Mouse (Mus musculus): ENCODE measurements around the gene Prrt3. TPM values are rescaled to one million over a fixed set of nuclear protein-coding genes. Genes with fewer than 3 reads are reported as not detected.

Prrt3 gene
- total RNA-seq (2015) (0.09 TPM in 1 of 2 replicates, not detected in the other), total RNA-seq (2017) (not detected in 2 replicates)

GRCm38 (mm10) chr6:113501388-113502084 is at the start of gene Prrt3:
Gene Prrt3 (minus strand): TSS chr6:113501931.
- no peak for ATAC-seq (ENCODE audit: poor library complexity, severe bottlenecking)

GRCm38 (mm10) chr6:113543906-113544481 is 42.3 kb upstream of the Prrt3 start:
- ATAC-seq (ENCODE audit: poor library complexity, severe bottlenecking), result no peak

- ATAC-seq (ENCODE audit: poor library complexity, severe bottlenecking), result no peak
Observed at GRCm38 (mm10) chr6:113541610-113542009, 39.9 kb upstream of the Prrt3 start.

- ATAC-seq (ENCODE audit: poor library complexity, severe bottlenecking), result no peak
Observed at GRCm38 (mm10) chr6:113534886-113535285, 33.2 kb upstream of the Prrt3 start.

- no peak for ATAC-seq (ENCODE audit: poor library complexity, severe bottlenecking)
Observed at GRCm38 (mm10) chr6:113531840-113532404, 30.2 kb upstream of the Prrt3 start.

GRCm38 (mm10) chr6:113530932-113531839 is 29.5 kb upstream of the Prrt3 start, which contains the start of the genes Emc3 and Fancd2:
Gene Emc3 (minus strand): TSS chr6:113531652.
Gene Fancd2 (plus strand): TSS chr6:113531682.
- ATAC-seq (ENCODE audit: poor library complexity, severe bottlenecking), result peak; percentile 99

- ATAC-seq (ENCODE audit: poor library complexity, severe bottlenecking), result no peak
Observed at GRCm38 (mm10) chr6:113523420-113523819, 21.7 kb upstream of the Prrt3 start.

GRCm38 (mm10) chr6:113522310-113522709 is 20.6 kb upstream of the Prrt3 start:
- ATAC-seq (ENCODE audit: poor library complexity, severe bottlenecking), result no peak

- peak; percentile 66 for ATAC-seq (ENCODE audit: poor library complexity, severe bottlenecking)
Observed at GRCm38 (mm10) chr6:113517434-113518080, 15.8 kb upstream of the Prrt3 start.

GRCm38 (mm10) chr6:113514600-113514999 is 12.9 kb upstream of the Prrt3 start:
- no peak for ATAC-seq (ENCODE audit: poor library complexity, severe bottlenecking)

- ATAC-seq (ENCODE audit: poor library complexity, severe bottlenecking), result no peak
Observed at GRCm38 (mm10) chr6:113513944-113514343, 12.2 kb upstream of the Prrt3 start.

GRCm38 (mm10) chr6:113508947-113509280 is 7.2 kb upstream of the Prrt3 start:
- no peak for ATAC-seq (ENCODE audit: poor library complexity, severe bottlenecking)

- ATAC-seq (ENCODE audit: poor library complexity, severe bottlenecking), result no peak
Observed at GRCm38 (mm10) chr6:113508272-113508946, 6.7 kb upstream of the Prrt3 start.

- ATAC-seq (ENCODE audit: poor library complexity, severe bottlenecking), result no peak
Observed at GRCm38 (mm10) chr6:113507130-113507529, 5.4 kb upstream of the Prrt3 start.

GRCm38 (mm10) chr6:113505689-113506088 is 4.0 kb upstream of the Prrt3 start:
- ATAC-seq (ENCODE audit: poor library complexity, severe bottlenecking), result no peak

GRCm38 (mm10) chr6:113502801-113503200 is 1.1 kb upstream of the Prrt3 start:
- no peak for ATAC-seq (ENCODE audit: poor library complexity, severe bottlenecking)

GRCm38 (mm10) chr6:113499346-113499745 is 2.4 kb downstream of the Prrt3 start:
- ATAC-seq (ENCODE audit: poor library complexity, severe bottlenecking), result no peak

- ATAC-seq (ENCODE audit: poor library complexity, severe bottlenecking), result no peak
Observed at GRCm38 (mm10) chr6:113495071-113495675, 6.6 kb downstream of the Prrt3 start.

- ATAC-seq (ENCODE audit: poor library complexity, severe bottlenecking), result peak; percentile 89
Observed at GRCm38 (mm10) chr6:113494258-113494788, 7.4 kb downstream of the Prrt3 start.

Data from megakaryocyte, adult 5-6 weeks (primary cell).